Mouse (Mus musculus) small intestine, adult 2 months (tissue): ENCODE measurements around the gene 9430097D07Rik.

Source experiments
- CTCF ChIP-seq: fragments of 200-500 bp; IDR thresholded peaks from 2 replicates; pipeline ENCODE4 v1.5.1; 2012; ENCODE audit warnings: low read depth, mild to moderate bottlenecking, control low read depth, inconsistent platforms, low read length, moderate library complexity, mixed read lengths; ENCODE audit not compliant: insufficient replicate concordance, insufficient read length; ENCODE audit errors: extremely low read depth
- POLR2A ChIP-seq: fragments of 200-500 bp; IDR thresholded peaks from 2 replicates; pipeline ENCODE4 v1.6.1; 2012; ENCODE audit warnings: low read depth, mild to moderate bottlenecking, control low read depth, inconsistent platforms, low read length, moderate library complexity

GRCm38 (mm10) chr2:32598506-32598905 is 23.0 kb upstream of the 9430097D07Rik start:
- no peak for TF ChIP-seq CTCF
- no peak for TF ChIP-seq POLR2A
